Mouse (Mus musculus): ENCODE data around the gene Grid2ip.
A peak's percentile ranks its signal among the peaks of the same experiment; 100 is the strongest.

The Grid2ip gene

GRCm38 (mm10) chr5:143410841-143411395 is 53.8 kb downstream of the Grid2ip start:
- no peak for DNase-seq (ENCODE audit: low read depth, low spot score)

- DNase-seq (ENCODE audit: low read depth, low spot score), result no peak
Observed at GRCm38 (mm10) chr5:143421484-143421883, 64.3 kb downstream of the Grid2ip start.

- DNase-seq (ENCODE audit: low read depth, low spot score), result no peak
Observed at GRCm38 (mm10) chr5:143422990-143423389, 65.9 kb downstream of the Grid2ip start.

- peak; percentile 83 for DNase-seq (ENCODE audit: low read depth, low spot score)
Observed at GRCm38 (mm10) chr5:143423899-143424519, 66.9 kb downstream of the Grid2ip start.

- DNase-seq (ENCODE audit: low read depth, low spot score), result peak; percentile 86
Observed at GRCm38 (mm10) chr5:143434421-143434820, 77.3 kb downstream of the Grid2ip start.

- DNase-seq (ENCODE audit: low read depth, low spot score), result no peak
Observed at GRCm38 (mm10) chr5:143441298-143441697, 84.2 kb downstream of the Grid2ip start.

- no peak for DNase-seq (ENCODE audit: low read depth, low spot score)
Observed at GRCm38 (mm10) chr5:143441753-143442152, 84.6 kb downstream of the Grid2ip start.
